Mouse (Mus musculus): ENCODE results near the gene Mmab.

Mmab gene

DNA sequence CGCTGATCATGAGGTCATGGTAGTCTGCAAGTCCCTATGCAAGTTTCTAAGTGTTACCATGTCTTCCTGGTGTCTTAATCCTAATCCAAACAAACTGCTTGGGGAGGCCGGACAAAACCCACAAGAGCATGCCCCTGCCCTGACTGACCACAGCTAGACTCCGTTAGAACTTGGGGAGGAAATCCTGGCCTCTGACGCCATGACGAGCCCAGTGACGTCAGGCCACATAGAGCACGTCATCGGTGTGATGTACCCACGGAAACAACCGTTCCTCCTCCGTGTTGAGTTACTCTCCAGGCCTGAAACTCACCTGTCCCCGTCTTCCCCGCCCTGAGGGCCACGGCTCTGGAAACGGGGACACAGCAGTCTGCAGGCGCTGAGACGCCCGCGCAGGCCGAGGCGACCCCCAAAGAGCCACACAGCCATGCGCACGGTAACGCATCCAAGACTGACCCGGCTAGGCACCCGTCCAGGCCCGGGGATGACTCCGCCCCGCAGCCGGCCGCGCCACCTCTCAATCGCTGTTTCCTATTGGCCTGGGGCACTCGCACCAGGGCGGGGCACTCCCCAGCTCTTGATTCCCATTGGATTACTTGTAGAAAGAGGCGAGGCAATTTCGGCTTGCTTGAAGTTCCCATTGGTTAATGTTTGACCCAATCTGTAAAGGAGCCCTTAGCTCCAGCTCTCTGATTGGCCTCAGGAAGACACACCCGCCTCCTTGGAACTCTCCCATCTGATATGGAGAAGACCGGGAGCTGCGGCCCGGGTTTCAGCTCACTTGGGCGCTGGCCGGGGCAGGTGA lies at the start of gene Mmab, which contains the start of gene Mvk:
TSS of gene Mmab (minus strand) at position 495 of the 802 bp plus-strand sequence.
TSS of gene Mvk (plus strand) at position 704 of the 802 bp plus-strand sequence.
- DNase-seq, result peak; percentile 97

DNA sequence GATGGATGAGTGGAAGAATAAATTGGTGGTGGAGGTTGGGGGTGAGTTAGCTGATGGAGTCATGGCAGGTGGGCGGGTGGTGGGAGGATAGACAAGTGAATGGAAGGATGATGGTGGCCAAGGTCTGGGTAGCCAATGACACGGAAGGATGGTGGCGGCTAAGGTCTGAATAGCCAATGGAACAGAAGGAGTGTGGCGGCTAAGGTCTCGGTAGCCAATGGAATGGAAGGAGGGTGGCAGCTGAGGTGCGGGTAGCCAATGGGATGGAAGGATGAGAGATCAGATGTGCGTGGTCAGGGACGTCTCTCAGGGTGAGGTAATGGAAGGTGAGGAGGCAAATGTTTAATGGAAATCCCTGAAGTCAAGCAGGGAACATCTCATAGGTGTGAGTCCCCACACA lies 46.4 kb upstream of the Mmab start:
- DNase-seq, result no peak

DNA sequence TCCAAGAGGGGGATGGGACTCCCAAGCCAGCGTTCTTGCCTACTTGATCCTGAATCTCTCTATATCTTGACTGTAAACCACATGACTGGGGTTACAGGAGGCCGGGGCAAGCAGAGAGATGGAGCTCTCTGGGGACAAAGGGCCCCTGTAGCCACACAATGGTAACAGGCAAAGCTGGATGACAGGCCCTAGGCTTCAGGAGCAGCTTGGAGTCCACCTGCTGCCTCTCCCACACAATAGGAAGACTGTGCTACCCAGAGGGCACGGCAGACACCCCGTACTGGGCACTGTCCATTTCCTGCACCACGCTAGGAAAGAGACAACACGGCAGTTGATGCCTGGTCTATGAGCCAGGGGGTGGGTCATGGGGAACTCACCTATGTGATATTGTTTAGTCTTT lies 45.7 kb upstream of the Mmab start:
- DNase-seq, result no peak

DNA sequence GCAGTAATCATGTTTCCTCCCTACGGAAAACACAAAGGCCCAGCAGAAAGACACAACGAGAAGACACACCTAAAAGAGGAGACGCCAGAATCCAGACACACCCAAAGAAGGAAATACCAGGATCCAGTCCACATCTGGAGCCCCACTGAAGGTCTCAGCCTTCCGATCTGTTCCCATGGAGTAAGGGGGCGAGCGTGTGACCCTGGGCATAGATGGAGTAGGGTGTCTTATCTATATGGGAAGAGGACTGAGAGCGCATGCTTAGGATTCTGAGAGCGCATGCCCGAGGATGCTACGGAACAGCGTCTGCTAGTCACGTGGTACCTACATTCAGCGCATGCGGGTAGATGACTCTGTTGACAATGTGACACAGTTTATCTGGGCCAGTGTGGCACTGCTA lies 41.8 kb upstream of the Mmab start:
- no peak for DNase-seq

DNA sequence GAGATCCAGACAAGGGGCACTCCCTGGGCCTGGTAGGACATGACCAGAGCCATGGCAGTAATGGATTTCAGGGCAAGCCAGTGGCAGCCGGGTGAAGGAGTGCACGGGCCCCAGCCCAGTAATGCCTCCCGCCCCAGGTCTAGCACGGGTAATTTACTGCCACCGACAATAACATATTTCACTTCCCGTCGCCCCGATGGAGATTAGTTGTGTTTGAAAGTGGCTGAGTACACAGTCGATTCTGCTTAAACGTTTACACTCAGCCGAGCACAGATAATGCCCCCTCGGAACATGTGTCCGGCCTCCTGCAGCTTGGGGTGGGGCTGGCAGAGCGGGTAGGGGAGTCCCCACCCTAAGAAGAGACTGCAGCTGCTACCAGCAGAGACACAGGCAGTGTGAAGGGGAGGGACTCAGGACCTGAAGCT lies 38.7 kb upstream of the Mmab start:
- peak; percentile 51 for DNase-seq

DNA sequence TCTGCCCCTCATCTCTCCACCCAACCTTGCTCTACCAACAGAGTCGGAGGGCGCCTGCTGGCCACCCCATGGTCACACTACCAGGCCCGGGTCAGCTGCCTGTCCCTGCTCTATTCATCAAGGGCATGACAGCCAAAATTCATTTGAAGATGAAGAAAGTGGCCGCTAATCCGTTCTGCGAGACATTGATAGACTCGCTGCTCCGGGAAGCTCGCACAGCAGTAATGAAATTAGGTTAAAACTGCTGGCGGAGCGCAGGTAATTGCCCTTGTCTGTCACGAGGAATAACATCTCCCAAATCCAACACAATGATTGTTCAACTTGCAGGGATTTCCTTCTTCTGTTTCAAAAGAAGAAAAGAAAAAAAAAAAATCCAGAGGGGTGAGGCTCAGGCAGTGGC lies 34.4 kb upstream of the Mmab start:
- DNase-seq, result no peak

DNA sequence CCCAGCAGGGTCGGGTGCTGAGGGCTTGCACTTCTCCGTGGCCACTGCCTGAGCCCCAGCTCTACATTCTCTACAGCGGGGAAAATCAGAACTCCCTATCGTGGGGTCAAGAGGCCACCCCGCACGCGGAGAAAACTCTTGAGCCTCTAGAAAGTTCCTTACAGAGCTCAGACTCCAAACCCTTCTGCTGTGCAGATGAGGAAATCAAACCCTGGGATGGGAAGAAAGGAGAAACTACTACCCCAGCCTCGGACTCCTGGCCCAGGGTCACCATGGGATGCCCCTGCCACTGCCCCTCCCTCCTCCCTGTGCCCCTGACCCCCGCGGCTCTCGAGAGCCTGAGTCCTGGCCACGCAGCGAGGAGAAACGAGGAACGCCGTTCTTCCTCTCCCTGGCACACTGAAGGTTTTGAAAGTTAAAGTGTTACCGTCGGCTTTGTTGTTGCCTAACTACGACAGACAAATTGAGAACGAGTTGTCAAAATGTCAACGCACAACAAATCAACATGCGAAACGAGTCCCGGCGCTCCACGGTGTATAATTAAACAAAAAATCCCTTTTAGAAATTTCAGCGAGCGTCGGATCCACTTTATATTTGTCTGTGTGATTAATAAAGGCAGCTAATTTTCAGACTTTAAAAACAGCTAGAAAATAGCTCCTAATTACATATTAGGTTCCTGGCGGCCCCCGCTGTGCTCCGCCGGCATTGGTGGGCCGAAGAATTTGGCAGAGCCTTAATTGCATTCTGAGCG lies 31.1 kb upstream of the Mmab start:
- no peak for DNase-seq

DNA sequence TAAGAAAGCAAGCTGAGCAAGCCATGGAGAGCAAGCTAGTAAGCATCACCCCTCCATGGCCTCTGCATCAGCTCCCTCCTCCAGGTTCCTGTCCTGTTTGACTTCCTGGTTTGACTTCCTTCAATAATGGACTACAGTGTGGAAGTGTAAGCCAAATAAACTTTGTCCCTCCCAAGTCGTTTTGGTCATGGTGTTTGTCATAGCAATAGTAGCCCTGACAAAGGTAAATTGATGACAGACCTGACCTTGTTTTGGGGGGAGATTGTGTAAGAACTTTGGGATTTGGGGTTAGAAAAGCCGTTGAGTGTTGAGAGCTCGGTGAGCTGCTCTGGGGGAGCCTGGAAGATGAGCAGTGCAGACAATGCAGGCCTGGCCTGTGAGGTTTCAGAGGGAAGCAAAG lies 26.5 kb upstream of the Mmab start:
- no peak for DNase-seq

DNA sequence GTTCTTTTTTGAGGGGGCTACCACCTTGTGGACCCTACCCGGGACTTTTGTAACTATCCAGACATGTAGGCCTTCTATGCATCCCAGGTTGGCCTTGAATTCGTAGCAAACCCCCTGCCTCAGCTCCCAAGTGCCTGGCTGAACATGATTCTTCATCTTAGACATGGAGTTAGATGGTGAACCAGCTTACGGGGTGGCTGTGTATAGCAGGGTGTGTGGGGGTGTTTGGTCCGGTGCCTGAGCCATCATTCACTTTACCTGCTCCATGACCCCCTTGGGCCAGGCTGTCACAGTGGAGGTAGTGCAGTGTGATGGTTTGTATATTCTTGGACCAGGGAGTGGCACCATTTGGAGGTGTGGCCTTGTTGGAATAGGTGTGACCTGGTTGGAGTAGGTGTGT lies 24.1 kb upstream of the Mmab start:
- DNase-seq, result no peak

DNA sequence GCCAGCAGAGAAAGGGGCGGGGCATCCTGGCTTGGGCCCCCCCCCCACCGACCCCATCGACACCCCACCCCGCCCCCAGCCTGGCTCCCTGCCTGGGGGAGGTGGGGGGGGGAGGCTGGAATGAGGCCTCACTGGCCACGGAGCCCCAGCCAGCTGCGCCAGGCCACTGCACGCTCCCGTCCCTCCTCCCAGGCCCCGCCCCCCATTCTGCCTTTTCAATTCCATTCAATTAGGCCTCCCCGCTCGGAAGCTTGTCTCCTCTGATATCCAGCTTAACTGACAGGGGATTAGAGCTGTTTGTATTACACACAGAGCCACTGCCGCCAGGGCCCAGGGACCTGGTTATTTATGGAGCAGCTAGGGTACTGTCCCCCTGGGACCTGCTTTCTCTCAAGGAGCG lies 23.6 kb upstream of the Mmab start:
- no peak for DNase-seq

DNA sequence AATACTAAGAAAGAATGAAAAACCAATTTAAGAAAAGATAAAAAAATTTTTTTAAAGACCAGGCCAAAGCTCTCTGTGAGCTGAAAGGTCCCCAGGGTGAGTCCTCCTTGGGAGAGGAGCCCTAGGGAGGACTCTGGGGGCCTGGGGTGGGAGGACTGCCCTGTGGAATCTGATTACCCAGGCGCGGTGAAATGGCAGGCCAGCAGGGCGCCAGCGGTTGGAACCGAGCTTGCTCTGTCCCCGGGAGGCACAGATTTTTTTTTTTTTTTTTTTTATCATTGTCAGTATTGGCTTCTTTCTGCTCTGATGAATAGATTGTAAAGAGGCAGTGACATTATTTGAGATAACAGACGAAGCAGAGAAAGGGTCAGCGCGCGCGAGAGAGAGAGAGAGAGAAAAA lies 23.2 kb upstream of the Mmab start:
- DNase-seq, result no peak

DNA sequence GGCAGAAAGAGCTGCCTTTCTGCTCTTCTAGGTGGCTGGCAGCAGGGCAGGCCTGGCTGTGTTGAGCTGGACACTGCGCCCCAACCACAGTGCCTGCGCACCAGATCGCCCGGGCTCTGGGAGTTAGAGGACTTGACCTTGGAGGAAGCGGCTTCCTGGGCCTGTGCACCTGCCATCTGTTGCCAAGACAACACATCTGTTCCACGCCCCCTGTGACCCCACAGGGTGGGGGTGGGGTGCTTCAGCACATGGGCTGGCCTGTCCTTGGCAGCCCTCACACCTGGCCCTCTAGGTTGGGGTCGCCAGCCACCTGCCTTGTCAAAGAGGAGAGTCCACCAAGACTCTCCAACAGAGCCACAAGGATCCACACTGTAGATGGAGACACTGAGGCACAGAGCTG lies 21.8 kb upstream of the Mmab start:
- peak; percentile 53 for DNase-seq

DNA sequence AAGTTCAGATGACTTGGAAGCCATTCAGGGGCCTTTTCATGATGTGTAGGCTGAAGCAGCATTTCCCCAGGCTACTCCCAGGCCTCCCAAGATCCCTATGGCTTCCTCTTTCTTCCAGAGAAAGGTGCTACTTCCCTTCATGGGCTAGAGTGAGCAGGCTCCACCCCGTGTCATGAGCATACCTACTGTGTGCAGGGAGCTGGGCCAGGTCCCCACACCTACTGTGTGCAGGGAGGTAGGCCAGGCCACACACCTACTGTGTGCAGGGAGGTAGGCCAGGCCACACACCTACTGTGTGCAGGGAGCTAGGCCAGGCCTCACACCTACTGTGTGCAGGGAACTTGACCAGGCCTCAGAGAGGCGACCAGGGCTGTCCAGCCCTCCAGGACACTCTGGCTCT lies 20.7 kb upstream of the Mmab start:
- DNase-seq, result no peak

DNA sequence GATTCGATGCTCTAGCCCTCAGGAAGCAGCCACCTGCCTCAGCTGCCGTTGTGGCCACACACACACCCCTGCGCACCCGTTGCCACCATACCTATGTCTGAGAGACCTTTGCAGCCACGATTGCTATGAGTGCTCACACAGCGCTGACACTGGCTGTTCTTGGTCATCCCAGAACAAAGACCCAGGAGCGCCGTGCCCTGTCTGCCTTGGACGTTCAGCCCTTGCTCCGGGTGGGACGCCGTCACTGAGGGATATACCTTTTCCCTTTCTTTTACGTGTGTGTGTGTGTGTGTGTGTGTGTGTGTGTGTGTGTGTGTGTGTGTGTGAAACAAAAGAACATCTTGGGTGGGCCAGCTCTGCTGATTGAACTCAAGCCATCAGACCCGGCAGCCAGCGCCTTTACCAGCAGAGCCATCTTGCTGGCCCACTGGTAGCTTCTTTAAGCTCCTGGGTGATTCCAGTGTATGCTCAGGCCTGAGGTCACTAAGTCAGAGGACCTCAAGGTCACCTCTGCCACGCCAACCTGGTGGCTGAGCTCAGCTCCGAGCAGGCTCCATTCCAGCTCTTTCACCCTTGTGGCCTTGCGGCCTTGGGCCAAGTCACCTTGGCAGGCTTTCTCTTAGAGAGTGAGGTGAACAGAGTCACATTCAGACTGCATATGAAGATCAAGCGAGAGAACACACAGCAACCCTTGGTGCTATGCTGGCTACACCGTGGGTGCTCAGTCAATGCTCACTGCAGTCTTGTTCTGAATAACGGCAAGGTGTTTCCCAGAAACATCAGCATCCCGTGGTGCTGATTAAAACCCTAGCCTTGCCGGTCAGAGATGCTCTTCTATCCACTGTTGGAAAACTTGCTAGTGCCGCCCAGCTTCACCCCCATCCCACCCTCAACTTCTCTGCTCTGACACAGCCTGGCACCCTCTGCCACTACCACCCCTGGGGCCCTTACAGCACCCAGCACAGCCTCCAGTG lies 18.5 kb upstream of the Mmab start:
- no peak for DNase-seq

DNA sequence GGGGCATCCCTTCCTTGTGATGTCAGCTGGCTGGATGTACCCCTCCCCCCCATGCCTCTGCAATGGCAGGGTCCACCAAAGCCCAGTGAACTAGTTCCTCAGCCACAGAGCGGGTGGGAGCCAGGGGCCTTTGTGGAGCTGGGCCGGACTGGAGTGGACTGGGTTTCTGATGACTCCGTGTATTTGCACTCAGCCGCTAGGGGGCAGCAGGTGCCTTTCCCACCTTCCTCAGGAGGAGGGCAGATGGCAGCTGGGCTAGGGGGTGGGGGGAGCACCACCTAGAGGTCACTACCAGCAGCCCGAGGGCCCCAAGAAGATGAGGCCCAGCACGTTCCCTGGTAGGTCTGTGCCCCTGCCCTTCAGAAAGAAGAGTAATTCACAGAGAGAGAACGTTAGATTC lies 17.4 kb upstream of the Mmab start:
- peak; percentile 86 for DNase-seq

DNA sequence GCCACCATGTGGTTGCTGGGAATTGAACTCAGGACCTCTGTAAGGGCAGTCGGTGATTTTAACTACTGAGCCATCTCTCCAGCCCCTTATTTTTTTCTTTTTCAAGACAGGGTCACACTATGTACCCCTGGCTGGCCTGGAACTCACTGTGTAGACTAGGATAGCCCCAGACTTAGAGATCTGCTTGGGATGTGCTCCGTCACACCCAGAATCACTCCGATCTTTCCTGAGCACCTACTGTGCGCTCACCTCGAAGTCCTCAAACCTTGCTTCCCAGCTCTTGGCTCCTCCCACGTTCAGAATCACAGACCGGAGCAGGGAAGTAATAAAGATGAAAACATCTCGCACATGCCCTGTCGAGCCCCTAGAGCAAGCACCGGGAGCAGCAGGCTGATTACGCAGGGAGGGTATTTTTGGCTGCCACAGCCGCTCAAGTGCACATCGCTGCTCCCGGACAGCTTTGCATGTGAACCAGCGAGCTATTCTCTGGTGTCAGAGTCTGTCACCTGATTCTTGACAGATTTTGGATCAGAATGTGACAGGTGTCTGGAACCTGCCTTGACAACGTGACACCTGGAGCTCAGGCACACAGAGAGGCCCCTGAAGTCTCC lies 13.2 kb upstream of the Mmab start:
- DNase-seq, result no peak

DNA sequence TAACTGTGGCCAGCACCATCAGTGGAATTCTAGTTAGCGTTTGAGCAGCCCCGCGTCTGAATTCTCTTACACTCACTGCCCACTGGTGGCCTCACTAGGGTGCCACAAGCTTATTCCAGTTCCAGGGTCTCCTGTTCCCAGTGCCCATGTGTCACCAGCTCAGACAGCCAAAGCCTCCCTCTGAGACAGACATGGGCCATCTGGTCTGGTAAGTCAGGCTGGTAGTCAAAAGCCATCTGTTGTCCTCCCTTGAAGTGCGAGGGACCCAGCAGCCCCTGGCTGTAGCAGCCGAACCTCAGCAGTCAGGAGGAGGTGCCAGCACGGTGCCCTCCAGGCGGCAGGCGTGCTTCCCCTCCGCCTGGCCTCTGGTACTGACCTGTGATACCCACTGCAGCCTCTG lies 12.4 kb upstream of the Mmab start:
- no peak for DNase-seq

DNA sequence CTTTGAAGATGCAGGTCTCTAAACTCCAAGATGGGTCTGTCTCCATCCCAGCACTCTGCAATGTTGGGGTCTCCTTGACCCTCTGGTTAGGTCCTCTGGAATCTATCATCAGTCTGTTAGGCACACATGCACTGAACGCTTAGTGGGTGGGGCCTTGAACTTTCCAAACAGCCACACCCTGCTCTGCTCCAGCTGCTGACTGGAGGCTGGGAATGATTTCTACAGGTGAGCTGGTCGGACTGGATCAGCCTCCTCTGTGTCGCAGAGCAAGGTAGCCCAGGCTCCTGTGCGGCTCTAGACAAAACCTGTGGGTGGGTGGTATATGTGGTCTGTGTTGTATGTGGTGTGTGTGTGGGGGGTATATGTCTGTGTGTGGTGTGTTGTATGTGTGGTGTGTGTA lies 5.2 kb upstream of the Mmab start:
- no peak for DNase-seq

DNA sequence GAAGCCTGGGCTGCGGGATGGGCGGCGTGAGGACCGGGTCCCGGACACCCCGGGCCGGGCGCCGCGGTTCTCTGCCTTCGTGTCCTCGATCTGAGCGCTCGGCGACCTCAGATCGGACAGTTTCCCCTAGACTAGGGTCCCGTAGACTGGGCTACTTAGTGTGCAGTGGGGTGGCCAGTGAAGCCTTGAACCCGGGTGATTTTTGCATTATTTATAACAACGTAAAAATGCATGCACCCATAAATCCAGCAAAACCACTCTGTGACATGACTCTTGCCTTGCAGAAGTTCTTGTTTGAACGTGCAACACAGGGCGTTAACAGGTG lies 470 bp upstream of the Mmab start:
- no peak for DNase-seq

DNA sequence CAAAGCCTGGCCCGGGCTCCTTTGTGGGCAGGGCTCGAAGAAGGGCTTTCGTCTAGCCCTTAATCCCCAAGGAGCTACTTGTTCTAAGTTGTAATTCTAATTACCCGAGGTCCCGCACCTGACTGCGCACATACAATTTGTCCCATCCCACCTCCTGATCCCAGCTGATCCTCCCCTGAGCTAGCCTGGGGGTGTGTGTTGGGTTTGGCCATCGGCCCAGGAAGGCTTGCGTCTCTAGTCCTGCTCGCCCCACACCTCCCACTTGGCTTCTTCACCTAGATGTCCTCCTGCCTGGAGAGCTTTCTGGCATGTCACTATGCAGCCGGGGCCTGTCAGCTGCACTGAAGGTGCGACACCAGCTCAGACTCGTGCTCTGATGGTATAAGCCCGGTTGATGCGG lies 8.3 kb downstream of the Mmab start:
- DNase-seq, result no peak

DNA sequence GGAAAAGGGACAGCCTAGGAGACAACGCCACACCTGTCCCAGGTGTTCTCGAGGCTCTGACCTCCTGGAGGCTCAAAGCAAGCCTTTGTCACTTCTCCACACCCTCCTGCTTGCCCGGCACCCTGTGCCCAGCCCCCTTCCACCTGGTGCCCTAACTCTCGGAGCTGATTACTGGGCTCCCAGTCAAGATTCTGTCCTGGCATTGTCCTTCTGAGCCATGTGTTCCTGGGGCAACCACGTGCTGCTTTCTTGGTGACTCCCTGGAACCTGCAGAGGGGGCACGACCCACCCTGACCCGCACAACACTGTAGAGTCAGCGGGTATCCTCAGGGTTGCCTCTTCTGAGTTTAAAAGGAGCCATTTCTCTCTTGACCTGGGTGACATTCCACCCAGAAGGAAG lies 9.5 kb downstream of the Mmab start:
- DNase-seq, result no peak

DNA sequence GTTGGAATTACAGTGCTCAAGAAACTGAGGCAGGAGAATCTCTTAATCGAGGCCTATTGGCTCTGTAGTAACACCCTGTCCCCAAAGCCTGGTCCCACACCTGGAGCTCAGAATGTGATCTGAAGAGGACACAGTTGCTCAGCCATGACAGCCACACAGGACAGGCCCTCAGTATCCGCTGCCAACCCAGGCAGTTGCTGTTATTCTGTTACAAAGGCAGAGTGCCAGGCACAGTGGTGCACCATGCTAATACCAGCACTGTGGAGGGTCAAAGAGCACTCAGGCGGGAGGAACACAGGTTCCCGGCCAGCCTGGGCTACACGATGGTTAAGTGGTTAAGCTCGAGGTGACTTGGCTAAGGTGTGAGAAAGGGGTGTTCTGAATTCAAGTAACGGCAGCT lies 14.1 kb downstream of the Mmab start:
- no peak for DNase-seq

DNA sequence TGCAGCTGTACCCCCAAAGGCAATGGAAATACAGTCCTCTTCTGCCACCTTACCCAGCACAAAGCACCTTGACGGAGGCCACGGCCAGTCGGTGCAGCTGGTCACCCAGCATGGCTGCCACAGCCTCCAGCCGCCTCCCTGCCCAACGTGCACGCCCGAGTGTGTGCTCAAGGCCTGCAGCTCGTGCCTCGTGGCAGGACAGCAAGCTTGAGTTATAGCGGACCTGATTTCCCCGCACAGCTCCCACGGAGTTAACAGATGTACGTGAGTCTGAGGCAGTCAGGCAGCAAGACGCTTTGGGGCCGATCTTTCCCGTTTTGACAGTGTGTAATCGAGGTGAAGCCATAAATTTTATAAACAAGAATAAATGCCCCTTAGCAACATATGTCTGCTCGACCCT lies 15.2 kb downstream of the Mmab start:
- no peak for DNase-seq

All from thymus, postnatal 25 days (tissue).